Mouse (Mus musculus) neural tube, embryonic 12.5 days (tissue): ENCODE results near the gene Kremen1. TPM values are rescaled to one million over a fixed set of nuclear protein-coding genes. Genes with fewer than 3 reads are reported as not detected.

Experiments used
- ATAC-seq: fragments of 200-750 bp; cut with Nextera tagmentation; 2 replicates; pipeline ENCODE4 v1.8.0; 2017; ENCODE audit warnings: low read depth, mild to moderate bottlenecking, moderate TSS enrichment, moderate library complexity; ENCODE audit not compliant: low FRiP score
- H3K27ac ChIP-seq: fragments of 300-500 bp; sonication (generic); 2 replicates; pipeline ENCODE4 v1.5.1; 2016
- H3K27me3 ChIP-seq: fragments of 300-500 bp; sonication (generic); replicated peaks from 2 replicates; pipeline ENCODE4 v1.6.1; 2016; ENCODE audit warnings: mild to moderate bottlenecking
- H3K36me3 ChIP-seq: fragments of 300-500 bp; sonication (generic); 2 replicates; pipeline ENCODE4 v1.6.1; 2016; ENCODE audit warnings: mild to moderate bottlenecking
- H3K4me1 ChIP-seq: fragments of 300-500 bp; sonication (generic); 2 replicates; pipeline ENCODE4 v1.6.1; 2016
- H3K4me2 ChIP-seq: fragments of 300-500 bp; sonication (generic); replicated peaks from 2 replicates; pipeline ENCODE4 v1.6.1; 2016; ENCODE audit warnings: mild to moderate bottlenecking
- H3K4me3 ChIP-seq: fragments of 300-500 bp; sonication (generic); 2 replicates; pipeline ENCODE4 v1.5.1; 2016
- H3K9ac ChIP-seq: fragments of 300-500 bp; sonication (generic); 2 replicates; pipeline ENCODE4 v1.6.1; 2016; ENCODE audit warnings: mild to moderate bottlenecking
- H3K9me3 ChIP-seq: fragments of 300-500 bp; sonication (generic); 2 replicates; pipeline ENCODE4 v1.6.1; 2016; ENCODE audit warnings: mild to moderate bottlenecking
- WGBS: fragments of 180-500 bp; shearing (Covaris S2); methylation state at CpG from one replicate; pipeline ENCODE4 v1.1.7; 2016; 5-methylcytosine and 5-hydroxymethylcytosine counted together
- polyA plus RNA-seq: library from polyadenylated mRNA; unstranded; fragments of >200 nt; fragmentation: Nextera tagmentation; extraction: Ambion mirVana; gene quantifications from 2 replicates; pipeline ENCODE4 v1.2.1, GENCODE M21; 2016

Kremen1 gene
- polyA plus RNA-seq, 1 experiment from 2014 or later: 15.5 TPM

GRCm38 (mm10) chr11:5176685-5177084 lies 84.7 kb downstream of the Kremen1 start:
- H3K9me3 ChIP-seq: no peaks in the 10 kb centered on the region
- no peaks in the 10 kb centered on the region for H3K27me3 ChIP-seq
- no peaks in the 10 kb centered on the region for H3K36me3 ChIP-seq
- ATAC-seq: no peak
- WGBS: 72% methylated on average over 8 of the region's 8 CpGs
- no peaks in the 10 kb centered on the region for H3K4me1 ChIP-seq
- no peak overlapping the region for H3K9ac ChIP-seq
- no peak overlapping the region for H3K4me3 ChIP-seq
- no peak overlapping the region for H3K4me2 ChIP-seq
- no peak overlapping the region for H3K27ac ChIP-seq

DNA sequence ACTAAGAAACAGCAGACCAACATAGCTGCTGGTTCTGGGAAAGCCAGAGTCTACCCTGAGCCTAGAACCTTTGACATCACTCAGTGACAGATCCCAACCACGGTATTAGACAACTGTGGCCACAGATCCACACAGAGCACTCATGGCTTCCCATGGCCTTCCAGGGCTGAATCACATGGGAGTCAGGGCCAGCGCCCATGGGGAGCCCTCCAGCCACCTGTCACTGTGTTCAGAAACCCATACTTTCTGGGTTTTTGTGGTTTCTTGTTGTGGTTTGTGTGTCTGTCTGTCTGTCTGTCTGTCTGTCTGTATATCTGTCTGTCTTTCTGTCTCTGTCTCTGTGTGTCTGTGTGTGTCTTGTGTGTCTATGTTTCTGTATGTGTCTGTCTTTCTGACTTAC lies 85.5 kb downstream of the Kremen1 start:
- H3K4me1 ChIP-seq: no peaks in the 10 kb centered on the region
- no peak overlapping the region for H3K27ac ChIP-seq
- no peak overlapping the region for H3K4me3 ChIP-seq
- H3K27me3 ChIP-seq: no peaks in the 10 kb centered on the region
- no peak for ATAC-seq
- no peak overlapping the region for H3K4me2 ChIP-seq
- no peaks in the 10 kb centered on the region for H3K9me3 ChIP-seq
- H3K36me3 ChIP-seq: no peaks in the 10 kb centered on the region
- H3K9ac ChIP-seq: no peak overlapping the region
- 94% methylated on average over 2 of the region's 2 CpGs for WGBS

DNA sequence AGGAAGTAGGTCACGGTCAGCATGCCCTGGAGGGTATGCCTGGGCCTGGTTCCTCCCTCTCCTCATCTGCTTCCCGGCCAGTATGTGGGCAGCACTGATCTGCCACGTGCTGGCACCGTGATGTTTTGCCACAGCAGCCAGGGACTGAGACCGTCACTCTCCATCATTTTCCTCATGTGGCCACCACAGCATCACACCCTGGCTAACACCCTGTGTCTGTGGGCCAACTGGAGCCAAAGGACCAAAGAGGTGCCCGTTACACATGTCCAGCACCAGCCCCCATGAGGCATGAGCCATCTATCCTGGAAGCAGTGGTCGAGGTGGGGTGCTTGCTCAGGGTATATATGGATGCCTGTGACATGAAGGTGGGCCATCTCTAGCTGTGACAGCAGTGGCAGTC lies 86.2 kb downstream of the Kremen1 start:
- Histone ChIP-seq H3K27ac (no peak overlapping the region), H3K4me1 (no peaks in the 10 kb centered on the region), H3K27me3 (no peaks in the 10 kb centered on the region), H3K36me3 (no peaks in the 10 kb centered on the region), H3K4me3 (no peak overlapping the region), H3K4me2 (no peak overlapping the region), H3K9me3 (no peaks in the 10 kb centered on the region), H3K9ac (no peak overlapping the region)
- no peak for ATAC-seq
- 93% methylated on average over 7 of the region's 7 CpGs for WGBS

DNA sequence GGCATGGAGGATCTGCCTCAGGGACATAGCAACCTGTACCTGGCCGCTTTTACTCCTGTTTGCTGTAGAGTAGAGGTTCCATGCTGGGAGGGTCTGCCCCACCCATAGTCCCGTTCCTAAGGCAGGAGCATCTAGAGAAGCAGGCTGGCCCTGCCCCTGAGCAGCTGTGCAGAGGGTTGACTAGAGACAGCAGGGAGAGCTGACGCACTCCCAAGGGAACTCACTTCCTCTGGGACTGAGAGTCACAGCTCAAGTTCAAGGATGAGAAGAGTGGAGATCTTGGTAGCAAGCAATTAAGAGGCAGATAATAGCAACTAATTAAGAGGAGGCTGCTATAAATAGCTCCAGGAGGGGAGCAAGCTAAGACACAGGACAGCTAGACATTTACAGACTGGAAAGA lies 88.5 kb downstream of the Kremen1 start:
- no peak overlapping the region for H3K27ac ChIP-seq
- WGBS: 57% methylated on average over 3 of the region's 3 CpGs

GRCm38 (mm10) chr11:5167311-5167710 lies 94.0 kb downstream of the Kremen1 start:
- 67% methylated on average over 9 of the region's 9 CpGs for WGBS
- H3K4me1 ChIP-seq: peaks cover 25% of the 10 kb centered on the region
- no peak overlapping the region for H3K4me2 ChIP-seq
- H3K27ac ChIP-seq: no peak overlapping the region
- no peaks in the 10 kb centered on the region for H3K36me3 ChIP-seq
- H3K27me3 ChIP-seq: peaks cover 4% of the 10 kb centered on the region; the same call in 1 of the 2 replicates
- H3K9ac ChIP-seq: no peak overlapping the region
- no peak for ATAC-seq
- H3K9me3 ChIP-seq: no peaks in the 10 kb centered on the region
- no peak overlapping the region for H3K4me3 ChIP-seq

More for the DNA sequence above, 88.5 kb downstream of the Kremen1 start:
- Histone ChIP-seq H3K4me2 (no peak overlapping the region), H3K9me3 (no peaks in the 10 kb centered on the region), H3K9ac (no peak overlapping the region), H3K4me1 (peaks cover under 1% of the 10 kb centered on the region; the same call in 1 of the 2 replicates), H3K36me3 (no peaks in the 10 kb centered on the region), H3K27me3 (no peaks in the 10 kb centered on the region), H3K4me3 (no peak overlapping the region)
- ATAC-seq: no peak

DNA sequence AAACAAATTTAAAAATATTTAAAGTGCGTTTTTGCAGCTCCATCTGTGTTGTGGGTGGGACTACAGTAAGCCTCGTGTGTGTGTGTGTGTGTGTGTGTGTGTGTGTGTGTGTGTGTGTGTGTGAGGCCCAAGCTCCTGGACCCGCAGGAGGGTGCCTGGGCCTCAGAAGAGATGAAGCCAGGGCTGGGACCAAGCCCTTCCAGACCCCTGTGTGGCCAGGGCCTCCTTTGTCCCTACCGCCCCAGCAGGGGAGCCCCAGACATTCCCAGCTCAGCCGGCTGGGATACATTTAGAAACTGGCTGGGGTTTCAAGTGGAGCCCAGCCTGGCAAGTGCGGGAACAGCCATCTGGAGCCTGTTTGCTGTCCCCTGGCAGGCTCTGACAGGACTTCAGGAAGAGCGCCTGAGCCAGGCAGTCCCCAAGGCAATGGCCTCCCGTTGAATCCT lies 95.9 kb downstream of the Kremen1 start:
- Histone ChIP-seq H3K27ac (no peak overlapping the region), H3K27me3 (peaks cover 4% of the 10 kb centered on the region; the same call in 1 of the 2 replicates), H3K4me2 (no peak overlapping the region), H3K9me3 (peaks cover 5% of the 10 kb centered on the region), H3K4me3 (no peak overlapping the region), H3K36me3 (no peaks in the 10 kb centered on the region), H3K9ac (no peak overlapping the region), H3K4me1 (peaks cover 25% of the 10 kb centered on the region)
- peak; percentile 70 for ATAC-seq
- WGBS: 17% methylated on average over 8 of the region's 8 CpGs

GRCm38 (mm10) chr11:5164310-5164709 lies 97.0 kb downstream of the Kremen1 start:
- no peak overlapping the region for H3K4me2 ChIP-seq
- H3K4me1 ChIP-seq: peaks cover 25% of the 10 kb centered on the region
- peaks cover 5% of the 10 kb centered on the region for H3K9me3 ChIP-seq
- H3K36me3 ChIP-seq: no peaks in the 10 kb centered on the region
- 28% methylated on average over 8 of the region's 8 CpGs for WGBS
- peaks cover 4% of the 10 kb centered on the region; the same call in 1 of the 2 replicates for H3K27me3 ChIP-seq
- no peak overlapping the region for H3K9ac ChIP-seq
- H3K27ac ChIP-seq: no peak overlapping the region
- no peak overlapping the region for H3K4me3 ChIP-seq
- no peak for ATAC-seq

- Histone ChIP-seq H3K9ac (no peak overlapping the region), H3K36me3 (no peaks in the 10 kb centered on the region), H3K27me3 (peaks cover 4% of the 10 kb centered on the region; the same call in 1 of the 2 replicates), H3K4me3 (no peak overlapping the region), H3K4me2 (no peak overlapping the region), H3K9me3 (peaks cover 5% of the 10 kb centered on the region), H3K4me1 (peaks cover 25% of the 10 kb centered on the region), H3K27ac (no peak overlapping the region)
- ATAC-seq: no peak
- WGBS: 95% methylated on average over 8 of the region's 8 CpGs
Measured at GRCm38 (mm10) chr11:5163421-5163820, 97.9 kb downstream of the Kremen1 start.

- H3K9ac ChIP-seq: no peak overlapping the region
- no peak overlapping the region for H3K27ac ChIP-seq
- H3K4me3 ChIP-seq: no peak overlapping the region
- no peak overlapping the region for H3K4me2 ChIP-seq
- ATAC-seq: no peak
- 70% methylated on average over 17 of the region's 17 CpGs for WGBS
- H3K27me3 ChIP-seq: peaks cover 4% of the 10 kb centered on the region; the same call in 1 of the 2 replicates
- H3K4me1 ChIP-seq: peaks cover 11% of the 10 kb centered on the region; the same call in 1 of the 2 replicates
- peaks cover 5% of the 10 kb centered on the region for H3K9me3 ChIP-seq
- H3K36me3 ChIP-seq: no peaks in the 10 kb centered on the region
Measured at GRCm38 (mm10) chr11:5160722-5161485, 100.5 kb downstream of the Kremen1 start.

DNA sequence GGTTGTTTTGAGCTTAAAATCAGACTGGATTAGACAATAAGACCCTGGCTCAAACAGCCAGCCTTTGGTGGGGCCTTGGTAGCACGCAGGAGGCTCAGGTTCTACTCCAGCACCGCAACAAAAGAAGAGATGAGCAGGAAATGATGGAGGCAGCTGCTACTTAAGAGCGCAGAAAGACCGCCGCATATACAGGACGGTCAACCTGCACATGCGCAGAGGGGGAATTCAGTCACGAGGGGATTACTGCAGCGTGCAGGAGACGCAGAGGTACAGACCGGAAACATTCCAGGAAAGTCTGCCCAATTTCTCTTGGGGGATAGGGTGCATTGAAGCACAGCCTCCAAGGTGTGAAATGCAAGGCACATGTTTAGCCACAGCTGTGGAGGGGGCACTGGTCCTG lies 103.3 kb downstream of the Kremen1 start:
- peaks cover 5% of the 10 kb centered on the region for H3K9me3 ChIP-seq
- no peak overlapping the region for H3K4me2 ChIP-seq
- no peak overlapping the region for H3K27ac ChIP-seq
- 92% methylated on average over 11 of the region's 11 CpGs for WGBS
- H3K27me3 ChIP-seq: no peaks in the 10 kb centered on the region
- peaks cover 11% of the 10 kb centered on the region; the same call in 1 of the 2 replicates for H3K4me1 ChIP-seq
- no peak for ATAC-seq
- H3K9ac ChIP-seq: no peak overlapping the region
- no peaks in the 10 kb centered on the region for H3K36me3 ChIP-seq
- no peak overlapping the region for H3K4me3 ChIP-seq

- Histone ChIP-seq H3K27ac (no peak overlapping the region), H3K9ac (no peak overlapping the region), H3K9me3 (no peaks in the 10 kb centered on the region), H3K36me3 (no peaks in the 10 kb centered on the region), H3K4me1 (peaks cover 21% of the 10 kb centered on the region; the same call in 1 of the 2 replicates), H3K27me3 (0 out of 2 replicates have a peak, but pooled peaks cover 4% of the 10 kb centered on the region), H3K4me3 (no peak overlapping the region), H3K4me2 (no peak overlapping the region)
- WGBS: 27% methylated on average over 10 of the region's 10 CpGs
- ATAC-seq: no peak
Measured at GRCm38 (mm10) chr11:5154961-5155805, 106.2 kb downstream of the Kremen1 start.

DNA sequence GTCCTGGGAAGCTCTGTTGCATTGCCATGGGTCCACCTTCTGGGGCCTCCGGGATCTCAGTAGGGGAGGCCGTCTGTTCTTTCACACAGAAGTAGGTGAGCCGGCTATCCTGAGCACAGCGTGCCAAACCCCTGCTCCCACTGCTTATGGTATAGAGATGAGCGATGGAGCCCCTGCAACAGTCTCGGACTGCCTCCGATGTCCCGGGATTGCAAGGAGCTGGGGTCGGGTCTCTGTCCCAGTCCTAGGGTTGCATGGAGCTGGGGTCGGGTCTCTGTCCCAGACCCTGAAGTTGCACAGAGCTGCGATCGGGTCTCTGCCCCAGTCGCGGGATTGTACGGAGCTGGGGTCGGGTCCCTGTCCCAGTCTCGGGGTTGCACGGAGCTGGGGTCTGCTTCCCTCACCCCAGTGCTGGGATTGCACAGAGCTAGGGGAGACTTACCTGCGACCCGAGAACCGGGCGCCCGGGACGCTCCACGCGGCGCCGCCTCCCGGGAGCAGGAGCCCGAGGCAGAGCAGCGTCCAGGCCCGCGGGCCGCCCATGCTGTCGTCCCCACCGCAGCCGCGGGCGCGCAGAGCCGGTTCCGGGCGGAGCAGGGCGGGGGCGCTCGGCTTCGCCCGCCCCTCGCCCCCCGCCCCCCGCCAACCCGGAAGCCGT lies 109.5 kb downstream of the Kremen1 start, which contains the start of gene Emid1:
Emid1 (minus strand) TSS at position 578 of the 658 bp plus-strand sequence.
- Histone ChIP-seq H3K36me3 (no peaks in the 10 kb centered on the region), H3K4me3 (peak within 1 kb of the TSS; percentile 56), H3K4me2 (peak within 1 kb of the TSS; percentile 91), H3K27ac (no peak within 1 kb of the TSS), H3K9ac (peak within 1 kb of the TSS; percentile 74), H3K9me3 (no peaks in the 10 kb centered on the region), H3K4me1 (peaks cover 40% of the 10 kb centered on the region), H3K27me3 (0 out of 2 replicates have a peak, but pooled peaks cover 4% of the 10 kb centered on the region)
- WGBS: under 1% methylated on average over 40 of the region's 53 CpGs
- ATAC-seq: peak; percentile 57
